Mouse (Mus musculus): ENCODE measurements around the gene Gpcpd1.

DNA sequence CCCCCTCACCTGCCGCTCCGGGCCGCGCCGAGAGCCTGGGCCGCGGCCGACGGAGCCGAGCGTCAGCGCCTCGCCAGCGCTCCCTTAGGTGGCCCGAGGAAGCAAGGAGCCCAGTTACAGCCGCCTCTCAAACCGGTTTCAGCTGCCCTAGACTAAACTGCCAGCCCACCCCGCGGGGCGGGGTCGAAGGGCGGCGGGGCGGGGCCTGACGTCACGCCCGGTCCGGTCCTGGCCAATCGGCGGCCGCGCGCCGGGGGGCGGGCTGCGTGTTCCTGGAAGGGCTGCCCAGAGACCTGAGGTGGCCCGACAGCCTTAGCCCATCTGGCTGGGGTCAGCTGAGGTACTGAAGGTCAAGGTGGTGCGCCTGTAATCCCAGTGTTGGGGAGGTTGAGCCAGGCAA is 9.5 kb downstream of the Gpcpd1 start:
- TF ChIP-seq CTCF (conservative IDR thresholded peaks at IDR 0.05; ENCODE audit: low read length): no peak
- no peak for TF ChIP-seq POU5F1 (IDR thresholded peaks at IDR 0.05; ENCODE audit: borderline replicate concordance, low read length)
- TF ChIP-seq NANOG (IDR thresholded peaks at IDR 0.05; ENCODE audit: borderline replicate concordance, low read length): no peak
